ENCODE assay signal across 8 mouse cellular contexts in the genomic region with DNA sequence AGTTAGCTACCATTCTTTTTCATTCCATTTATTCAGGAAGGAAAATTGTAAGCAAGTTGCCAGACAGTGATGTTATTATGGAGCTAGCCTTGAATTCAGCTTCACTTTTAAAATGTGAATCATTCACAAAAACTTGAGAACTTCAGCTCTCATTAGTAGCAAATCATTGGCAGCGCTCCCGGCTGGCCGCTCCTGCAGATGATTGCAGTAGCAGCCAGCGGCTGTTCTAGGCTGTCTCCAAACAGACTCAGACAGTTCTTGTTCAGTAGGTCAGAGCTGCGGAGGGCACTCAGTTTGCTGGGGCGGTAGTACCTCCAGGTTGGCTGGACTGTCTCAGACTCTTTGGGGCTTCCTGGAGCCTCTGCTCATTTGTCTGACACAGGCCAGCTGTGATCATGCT. TPM values are rescaled to one million over a fixed set of nuclear protein-coding genes. Genes with fewer than 3 reads are reported as not detected.
DNase-seq lines count a peak whose midpoint lies in the region; ATAC-seq lines count a peak whose summit lies in the region.

No protein-coding gene starts in this region.

- ATAC-seq in granulocyte monocyte progenitor cell, adult 5-6 weeks (replicated peaks; ENCODE audit: poor library complexity, severe bottlenecking): no peak

- peak; percentile 71 for DNase-seq in layer of hippocampus, adult 11-12 months (ENCODE audit: low spot score)
- DNase-seq in layer of hippocampus, adult 9-10 months (ENCODE audit: low spot score): no peak
- peak; percentile 77 to 79 for DNase-seq in gastrocnemius, adult 8-10 months (ENCODE audit: low spot score in 2 of 2)
- peak; percentile 90 for DNase-seq in kidney, postnatal 14 days
- DNase-seq in lung, postnatal 10 days: peak; percentile 91
- peak; percentile 73 for DNase-seq in urinary bladder, postnatal 25 days (ENCODE audit: low spot score)
- no peak for DNase-seq in B cell, adult 2 months

RNA-seq across cellular contexts. Expression of gene Ubtd1, which starts 11.9 kb away (rescaled TPM):
- total RNA-seq in gastrocnemius, adult 8-10 months (2022): 10 to 100 TPM; 15.0 to 17.5 (median 15.8) TPM
- 25.4 and 38.5 TPM in 2 replicates for total RNA-seq in granulocyte monocyte progenitor cell, adult 5-6 weeks (2014; fragmentation: Nextera tagmentation)
- total RNA-seq in granulocyte monocyte progenitor cell, adult 5-6 weeks (2017): 6.4 and 9.5 TPM in 2 replicates

RNA-seq across cellular contexts. Expression of gene Mms19, which starts 12.5 kb away (rescaled TPM):
- 10 to 100 TPM in 2 of 4 experiments, 1 to 10 TPM in 2; 9.1 to 14.1 (median 9.8) TPM for total RNA-seq in gastrocnemius, adult 8-10 months (2022)
- total RNA-seq in granulocyte monocyte progenitor cell, adult 5-6 weeks (2014; fragmentation: Nextera tagmentation): 56.9 and 59.4 TPM in 2 replicates
- total RNA-seq in granulocyte monocyte progenitor cell, adult 5-6 weeks (2017): 36.2 and 37.4 TPM in 2 replicates

RNA-seq across cellular contexts. Expression of gene Ankrd2, which starts 42.3 kb away (rescaled TPM):
- total RNA-seq in gastrocnemius, adult 8-10 months (2022): 100 to 1,000 TPM; 131 to 242 (median 170) TPM
- total RNA-seq in granulocyte monocyte progenitor cell, adult 5-6 weeks (2014; fragmentation: Nextera tagmentation): not detected in 2 replicates
- not detected in 2 replicates for total RNA-seq in granulocyte monocyte progenitor cell, adult 5-6 weeks (2017)

RNA-seq across cellular contexts. Expression of gene Hoga1, which starts 51.9 kb away (rescaled TPM):
- 1 to 10 TPM; 3.0 to 4.8 (median 3.7) TPM for total RNA-seq in gastrocnemius, adult 8-10 months (2022)
- total RNA-seq in granulocyte monocyte progenitor cell, adult 5-6 weeks (2014; fragmentation: Nextera tagmentation): not detected in 2 replicates
- not detected in 2 replicates for total RNA-seq in granulocyte monocyte progenitor cell, adult 5-6 weeks (2017)

RNA-seq across cellular contexts. Expression of gene 4933411K16Rik, which starts 58.6 kb away (rescaled TPM):
- total RNA-seq in gastrocnemius, adult 8-10 months (2022): under 1 TPM in 3 of 4 experiments, not detected in 1; 0.21 to 0.53 (median 0.36) TPM
- total RNA-seq in granulocyte monocyte progenitor cell, adult 5-6 weeks (2014; fragmentation: Nextera tagmentation): not detected in 2 replicates
- total RNA-seq in granulocyte monocyte progenitor cell, adult 5-6 weeks (2017): not detected in 2 replicates

Comparison
In these comparisons a context has a peak if more than half of its experiments do, and no peak if none do; other contexts are left out.
1. DNase-seq: peak in layer of hippocampus, adult 11-12 months (single experiment), gastrocnemius, adult 8-10 months (2 of 2), kidney, postnatal 14 days (single experiment), lung, postnatal 10 days (single experiment) and urinary bladder, postnatal 25 days (single experiment); none in layer of hippocampus, adult 9-10 months (single experiment) and B cell, adult 2 months (0 of 2).
2. RNA of gene Ankrd2, which starts 42.3 kb away (total RNA-seq): 131 to 242 TPM in gastrocnemius, adult 8-10 months; not detected in granulocyte monocyte progenitor cell, adult 5-6 weeks; every median in the first group is over 100 times any median in the second.